Mouse (Mus musculus): ENCODE measurements around the gene Snrnp70. TPM values are rescaled to one million over a fixed set of nuclear protein-coding genes. Genes with fewer than 3 reads are reported as not detected.

Gene Snrnp70
- polyA plus RNA-seq, 1 experiment from 2014 or later, result 95.7 TPM

DNA sequence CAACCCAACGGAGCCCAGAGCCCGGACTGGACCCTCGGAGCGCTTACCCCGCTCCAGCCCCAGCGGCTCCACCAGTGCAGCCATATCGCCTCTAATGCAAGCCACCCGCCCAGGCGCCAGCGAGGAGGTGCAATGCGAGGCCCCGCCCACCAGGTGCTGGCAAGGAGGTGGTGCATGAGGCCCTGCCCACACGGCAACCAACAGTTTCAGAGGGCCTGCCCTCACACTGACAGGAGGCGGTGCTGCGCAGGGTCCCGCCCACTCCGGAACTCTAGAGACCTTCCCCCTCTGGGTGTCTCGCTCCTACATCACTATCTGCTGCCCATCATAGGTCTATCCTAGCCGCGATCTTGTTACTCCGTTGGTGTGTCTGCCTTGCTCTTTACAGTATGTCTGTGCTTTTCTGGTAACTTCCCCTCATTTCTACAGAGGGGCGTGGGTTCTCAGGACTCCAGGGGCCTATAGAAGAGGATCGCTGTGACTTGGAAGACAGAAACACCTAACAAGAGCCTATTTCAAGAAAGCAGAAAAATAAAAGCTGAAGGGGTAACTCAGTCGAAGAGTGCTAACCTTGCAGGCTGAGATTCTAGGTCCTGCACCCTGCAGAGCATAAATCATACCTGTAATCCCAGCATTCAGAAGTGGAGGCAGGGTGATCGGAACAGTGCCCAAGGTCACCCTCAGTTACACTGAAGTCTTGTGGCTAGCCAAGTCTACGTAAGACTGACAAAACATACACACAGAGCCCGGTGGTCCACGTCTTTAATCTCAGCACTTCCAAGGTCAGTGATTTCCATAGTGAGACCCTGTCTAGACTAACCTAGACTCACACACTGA is 24.8 kb downstream of the Snrnp70 start, which contains the start of gene Lin7b:
Gene Lin7b, minus strand, starts transcription at position 109 of the 837 bp plus-strand sequence.
- no peaks in the 10 kb centered on the region for H3K9me3 ChIP-seq (replicated peaks; ENCODE audit: control insufficient read depth, low read length)
- peaks cover 36% of the 10 kb centered on the region for H3K36me3 ChIP-seq (ENCODE audit: control insufficient read depth, insufficient read depth, low read length)
- H3K27me3 ChIP-seq (replicated peaks; ENCODE audit: control insufficient read depth, insufficient read depth, low read length), result peaks cover 6% of the 10 kb centered on the region; the same call in 1 of the 2 replicates
- peaks cover 22% of the 10 kb centered on the region for H3K4me1 ChIP-seq (ENCODE audit: control insufficient read depth, insufficient read depth, low read length)
- peak within 1 kb of the TSS; percentile 92 for H3K4me2 ChIP-seq (ENCODE audit: low read length)
- peak within 1 kb of the TSS; percentile 60 for H3K9ac ChIP-seq (ENCODE audit: low read length)
- peak; percentile 82 for DNase-seq (ENCODE audit: low spot score)
- peak; percentile 46 for ATAC-seq
- peak within 1 kb of the TSS; percentile 40 for H3K4me3 ChIP-seq (ENCODE audit: low read depth, low read length)
- H3K27ac ChIP-seq (ENCODE audit: low read depth, low read length), result no peak within 1 kb of the TSS
- WGBS, result 12% methylated on average over 28 of the region's 28 CpGs

DNA sequence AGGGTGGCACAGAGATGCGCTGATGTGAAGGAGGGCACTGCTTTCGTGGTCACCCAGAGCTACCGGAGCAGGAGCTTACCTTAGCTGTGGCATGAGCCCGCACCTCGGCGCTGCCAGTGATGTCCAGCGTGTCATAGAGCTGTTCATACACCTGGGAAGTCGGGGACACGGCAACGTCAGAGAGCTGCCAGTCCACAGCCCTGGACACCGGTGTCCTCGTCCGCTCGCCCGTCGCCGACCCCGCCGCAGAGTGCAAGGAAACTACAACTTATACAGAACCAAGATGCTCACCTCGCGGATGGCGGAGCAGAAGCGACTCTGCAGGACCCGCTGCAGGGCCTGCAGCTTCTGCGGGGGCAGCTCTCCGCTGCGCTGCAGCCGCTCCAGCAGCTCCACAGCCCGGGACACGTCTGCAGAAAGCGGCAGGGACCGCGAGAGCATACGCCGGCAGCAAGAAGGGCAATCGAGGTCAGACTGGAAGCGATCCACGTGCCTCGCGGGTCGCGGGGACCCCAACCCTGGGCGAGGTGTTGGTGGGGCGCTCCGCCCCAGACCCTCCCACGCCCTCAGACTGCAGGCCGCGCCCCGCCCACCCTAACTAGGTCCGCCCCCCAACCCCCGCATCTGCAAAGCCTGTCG is 25.6 kb downstream of the Snrnp70 start:
- peak overlapping the region; percentile 60 for H3K9ac ChIP-seq (ENCODE audit: low read length)
- peak overlapping the region; percentile 92 for H3K4me2 ChIP-seq (ENCODE audit: low read length)
- peak overlapping the region; percentile 40 for H3K4me3 ChIP-seq (ENCODE audit: low read depth, low read length)
- H3K4me1 ChIP-seq (ENCODE audit: control insufficient read depth, insufficient read depth, low read length), result peaks cover 28% of the 10 kb centered on the region
- no peak for ATAC-seq
- peaks cover 30% of the 10 kb centered on the region for H3K36me3 ChIP-seq (ENCODE audit: control insufficient read depth, insufficient read depth, low read length)
- H3K27me3 ChIP-seq (replicated peaks; ENCODE audit: control insufficient read depth, insufficient read depth, low read length), result peaks cover 6% of the 10 kb centered on the region; the same call in 1 of the 2 replicates
- H3K27ac ChIP-seq (ENCODE audit: low read depth, low read length), result no peak overlapping the region
- 7% methylated on average over 52 of the region's 52 CpGs for WGBS
- no peak for DNase-seq (ENCODE audit: low spot score)
- H3K9me3 ChIP-seq (replicated peaks; ENCODE audit: control insufficient read depth, low read length), result no peaks in the 10 kb centered on the region

DNA sequence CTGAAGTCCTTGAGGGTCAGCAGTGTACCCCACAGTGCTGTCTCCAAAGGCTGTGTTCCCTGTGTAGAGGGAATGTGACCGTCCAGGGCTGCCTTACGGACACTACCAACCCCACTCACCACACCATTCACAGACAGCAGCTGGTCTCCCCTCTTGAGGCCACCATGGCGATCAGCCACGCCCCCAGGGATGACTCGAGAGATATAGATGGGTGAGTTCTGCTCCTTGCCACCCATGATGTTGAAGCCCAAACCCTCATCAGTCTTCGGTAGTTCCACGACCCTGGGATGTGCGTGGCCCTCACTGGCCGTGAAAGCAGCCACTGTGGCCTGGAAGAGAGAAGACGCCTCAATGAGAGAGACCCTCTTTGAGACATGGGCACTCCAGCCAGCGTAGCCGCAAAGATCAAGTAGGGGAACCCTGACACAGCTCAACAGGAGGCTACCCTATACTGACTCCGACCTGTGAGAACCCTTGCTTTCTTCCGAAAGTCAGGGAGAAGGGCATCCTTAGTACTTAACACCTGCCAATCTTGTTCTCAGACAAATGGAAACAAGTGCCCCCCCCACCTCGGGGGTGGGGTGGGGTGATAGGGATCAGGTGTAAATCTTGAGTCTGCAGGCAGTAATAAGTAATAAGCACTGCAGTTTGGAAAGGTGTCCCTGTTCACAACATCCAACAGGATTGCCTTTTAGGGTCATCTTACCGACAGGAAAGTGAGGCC is 26.4 kb downstream of the Snrnp70 start:
- H3K4me3 ChIP-seq (ENCODE audit: low read depth, low read length), result no peak overlapping the region
- peaks cover 26% of the 10 kb centered on the region for H3K36me3 ChIP-seq (ENCODE audit: control insufficient read depth, insufficient read depth, low read length)
- DNase-seq (ENCODE audit: low spot score) (no peak), ATAC-seq (no peak)
- 75% methylated on average over 16 of the region's 16 CpGs for WGBS
- peaks cover 28% of the 10 kb centered on the region for H3K4me1 ChIP-seq (ENCODE audit: control insufficient read depth, insufficient read depth, low read length)
- no peaks in the 10 kb centered on the region for H3K9me3 ChIP-seq (replicated peaks; ENCODE audit: control insufficient read depth, low read length)
- no peak overlapping the region for H3K4me2 ChIP-seq (ENCODE audit: low read length)
- H3K9ac ChIP-seq (ENCODE audit: low read length), result no peak overlapping the region
- no peak overlapping the region for H3K27ac ChIP-seq (ENCODE audit: low read depth, low read length)
- H3K27me3 ChIP-seq (replicated peaks; ENCODE audit: control insufficient read depth, insufficient read depth, low read length), result peaks cover 6% of the 10 kb centered on the region; the same call in 1 of the 2 replicates

DNA sequence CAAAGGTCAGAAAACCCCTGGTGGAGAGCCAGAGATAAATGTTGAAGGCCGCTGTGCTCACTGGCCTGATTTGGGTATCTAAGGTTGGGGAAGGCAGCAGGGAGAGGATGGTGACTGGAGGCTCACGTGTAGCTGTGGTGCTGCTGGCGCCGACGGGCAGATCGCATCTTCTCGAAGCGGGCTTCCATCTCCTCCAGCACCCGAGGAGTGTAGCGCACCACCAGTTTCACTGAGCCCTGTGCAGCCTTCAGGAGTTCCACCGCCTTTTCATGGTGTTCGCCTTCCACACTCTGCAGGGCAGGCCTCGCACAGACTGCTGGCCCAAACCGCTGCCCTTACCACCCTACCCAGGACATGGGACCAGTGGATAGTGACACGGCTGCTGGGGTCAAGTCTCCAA is 27.4 kb downstream of the Snrnp70 start:
- 79% methylated on average over 15 of the region's 15 CpGs for WGBS
- Histone ChIP-seq H3K27ac (ENCODE audit: low read depth, low read length) (no peak overlapping the region), H3K4me2 (ENCODE audit: low read length) (peak overlapping the region; percentile 89), H3K4me3 (ENCODE audit: low read depth, low read length) (no peak overlapping the region; the same call in 1 of the 2 replicates), H3K9ac (ENCODE audit: low read length) (peak overlapping the region; percentile 68; the same call in 1 of the 2 replicates), H3K9me3 (replicated peaks; ENCODE audit: control insufficient read depth, low read length) (no peaks in the 10 kb centered on the region), H3K36me3 (ENCODE audit: control insufficient read depth, insufficient read depth, low read length) (peaks cover 16% of the 10 kb centered on the region), H3K4me1 (ENCODE audit: control insufficient read depth, insufficient read depth, low read length) (peaks cover 28% of the 10 kb centered on the region), H3K27me3 (replicated peaks; ENCODE audit: control insufficient read depth, insufficient read depth, low read length) (peaks cover 6% of the 10 kb centered on the region; the same call in 1 of the 2 replicates)
- ATAC-seq (no peak), DNase-seq (ENCODE audit: low spot score) (no peak)

DNA sequence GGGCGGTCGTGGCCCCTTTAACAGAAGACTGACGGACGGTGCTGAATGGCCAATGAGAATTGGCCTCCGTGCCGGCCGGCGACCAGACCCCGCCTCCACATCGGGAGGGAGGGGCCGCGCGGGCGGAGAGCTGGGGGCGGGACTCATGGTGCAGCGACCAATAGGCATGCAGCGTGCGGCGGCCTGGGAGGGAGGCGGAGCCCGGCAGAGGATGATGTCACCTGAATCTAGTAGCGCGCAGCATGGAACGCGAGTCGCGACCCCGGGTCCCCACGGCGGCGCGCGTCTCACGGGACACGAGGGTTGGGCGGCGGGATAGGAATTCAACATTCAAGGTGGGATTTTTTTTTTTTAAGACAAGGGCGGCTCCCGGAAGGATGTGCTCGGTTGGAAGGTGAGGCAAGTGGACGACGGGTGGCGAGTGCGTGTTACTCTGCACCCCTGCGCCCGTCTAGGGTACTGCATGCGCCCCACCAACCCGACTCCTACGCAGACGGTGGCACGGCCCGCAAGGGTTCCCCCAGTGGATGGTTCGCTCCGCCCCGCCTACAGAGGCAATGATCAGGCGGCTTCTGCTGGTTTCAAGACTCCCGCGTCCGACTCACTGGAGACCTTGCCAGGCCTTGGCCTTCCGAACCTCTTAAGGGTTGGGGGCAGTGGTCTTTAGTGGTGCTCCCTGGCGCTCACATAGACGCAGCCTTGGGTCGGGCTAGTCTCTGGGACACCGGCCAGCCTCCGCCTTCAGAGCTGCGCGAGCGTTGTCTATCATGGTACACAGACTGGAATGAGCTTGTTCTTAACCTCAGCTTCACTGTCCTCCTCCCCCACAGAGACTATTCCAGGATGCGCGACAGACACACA is 28.3 kb downstream of the Snrnp70 start:
- ATAC-seq, result peak; percentile 89
- Histone ChIP-seq H3K9me3 (replicated peaks; ENCODE audit: control insufficient read depth, low read length) (no peaks in the 10 kb centered on the region), H3K9ac (ENCODE audit: low read length) (peak overlapping the region; percentile 83), H3K4me1 (ENCODE audit: control insufficient read depth, insufficient read depth, low read length) (peaks cover 28% of the 10 kb centered on the region), H3K27me3 (replicated peaks; ENCODE audit: control insufficient read depth, insufficient read depth, low read length) (peaks cover 6% of the 10 kb centered on the region; the same call in 1 of the 2 replicates), H3K4me3 (ENCODE audit: low read depth, low read length) (peak overlapping the region; percentile 83), H3K4me2 (ENCODE audit: low read length) (peak overlapping the region; percentile 89), H3K27ac (ENCODE audit: low read depth, low read length) (peak overlapping the region; percentile 72), H3K36me3 (ENCODE audit: control insufficient read depth, insufficient read depth, low read length) (peaks cover 7% of the 10 kb centered on the region)
- DNase-seq (ENCODE audit: low spot score), result peak; percentile 97
- under 1% methylated on average over 67 of the region's 70 CpGs for whole genome bisulfite sequencing

- H3K4me3 ChIP-seq (ENCODE audit: low read depth, low read length), result peak within 1 kb of the TSS; percentile 83
- peak within 1 kb of the TSS; percentile 89 for H3K4me2 ChIP-seq (ENCODE audit: low read length)
- peaks cover 6% of the 10 kb centered on the region; the same call in 1 of the 2 replicates for H3K27me3 ChIP-seq (replicated peaks; ENCODE audit: control insufficient read depth, insufficient read depth, low read length)
- 2% methylated on average over 25 of the region's 26 CpGs for WGBS
- H3K9me3 ChIP-seq (replicated peaks; ENCODE audit: control insufficient read depth, low read length), result no peaks in the 10 kb centered on the region
- ATAC-seq, result peak; percentile 60
- H3K27ac ChIP-seq (ENCODE audit: low read depth, low read length), result peak within 1 kb of the TSS; percentile 72
- H3K9ac ChIP-seq (ENCODE audit: low read length), result peak within 1 kb of the TSS; percentile 83
- no peak for DNase-seq (ENCODE audit: low spot score)
- H3K4me1 ChIP-seq (ENCODE audit: control insufficient read depth, insufficient read depth, low read length), result peaks cover 34% of the 10 kb centered on the region
- 0 out of 2 replicates have a peak, but pooled peaks cover 1% of the 10 kb centered on the region for H3K36me3 ChIP-seq (ENCODE audit: control insufficient read depth, insufficient read depth, low read length)
Measured at GRCm38 (mm10) chr7:45366652-45367019, 28.9 kb downstream of the Snrnp70 start, which contains the start of gene Ppfia3. Gene Ppfia3 (minus strand): TSS chr7:45367019.

DNA sequence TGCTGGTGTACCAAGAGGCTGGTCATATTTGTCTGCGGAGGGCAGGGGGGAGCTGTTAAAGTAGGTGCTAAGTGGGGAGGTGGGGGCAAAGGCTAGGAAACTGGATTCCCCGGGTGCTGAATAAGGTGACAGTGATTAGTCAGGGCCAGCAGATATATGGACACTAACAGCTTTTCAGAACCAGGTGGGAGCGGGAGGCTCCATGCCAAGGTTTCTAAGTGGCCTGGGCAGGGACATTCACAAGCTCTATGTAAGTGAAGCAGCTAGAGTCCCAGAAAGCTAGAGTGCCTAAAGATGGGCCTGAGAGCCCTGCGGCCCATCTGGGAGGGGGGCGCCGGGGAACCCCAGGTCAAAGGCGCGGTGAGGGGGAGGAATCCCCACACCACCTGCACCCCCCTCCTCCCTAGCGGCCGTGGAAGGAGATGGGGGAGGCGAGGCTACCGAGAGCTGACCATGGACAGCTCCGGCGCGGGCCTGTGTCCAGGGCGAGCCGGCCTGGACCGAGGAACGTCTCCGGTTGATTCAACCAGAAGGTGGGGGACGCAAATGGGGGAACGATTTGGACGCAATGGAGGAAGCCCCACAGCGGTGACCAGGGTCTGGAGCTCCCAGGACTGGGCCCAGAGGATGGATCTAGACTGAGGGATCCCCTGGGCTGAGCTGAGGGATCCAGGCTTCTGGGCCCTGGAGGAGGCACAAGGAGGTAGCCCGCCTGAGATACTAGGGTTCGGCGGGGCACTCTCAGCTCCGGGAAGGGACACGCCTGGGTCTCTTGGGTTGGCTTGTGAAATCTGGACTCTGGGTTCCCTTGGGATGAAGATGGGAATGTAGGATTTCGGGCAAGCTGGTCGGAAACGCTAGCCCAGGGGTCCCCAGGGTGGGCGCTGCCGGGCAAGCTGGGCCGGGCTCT is 29.5 kb downstream of the Snrnp70 start:
- peak overlapping the region; percentile 83 for H3K4me3 ChIP-seq (ENCODE audit: low read depth, low read length)
- ATAC-seq, result no peak
- H3K27me3 ChIP-seq (replicated peaks; ENCODE audit: control insufficient read depth, insufficient read depth, low read length), result peaks cover 6% of the 10 kb centered on the region; the same call in 1 of the 2 replicates
- peak; percentile 23 for DNase-seq (ENCODE audit: low spot score)
- peak overlapping the region; percentile 89 for H3K4me2 ChIP-seq (ENCODE audit: low read length)
- peaks cover 35% of the 10 kb centered on the region for H3K4me1 ChIP-seq (ENCODE audit: control insufficient read depth, insufficient read depth, low read length)
- no peaks in the 10 kb centered on the region for H3K9me3 ChIP-seq (replicated peaks; ENCODE audit: control insufficient read depth, low read length)
- 4% methylated on average over 29 of the region's 35 CpGs for WGBS
- H3K9ac ChIP-seq (ENCODE audit: low read length), result peak overlapping the region; percentile 83
- peak overlapping the region; percentile 68; the same call in 1 of the 2 replicates for H3K27ac ChIP-seq (ENCODE audit: low read depth, low read length)
- no peaks in the 10 kb centered on the region for H3K36me3 ChIP-seq (ENCODE audit: control insufficient read depth, insufficient read depth, low read length)

Measured in forebrain, embryonic 14.5 days (tissue).